Mouse (Mus musculus) liver, postnatal 0 days (tissue): ENCODE data around the gene Agpat1.

Experiments used
- CTCF ChIP-seq: sonication (generic); IDR thresholded peaks from 2 replicates; pipeline ENCODE4 v1.5.1; 2016; ENCODE audit warnings: antibody characterized with exemption, low read depth
- EP300 ChIP-seq: IDR thresholded peaks from 2 replicates; pipeline ENCODE4 v1.6.1; 2016; ENCODE audit warnings: antibody characterized with exemption, low read depth, mild to moderate bottlenecking

- TF ChIP-seq CTCF (no peak), EP300 (no peak)
Observed at GRCm38 (mm10) chr17:34556406-34556805, 47.7 kb upstream of the Agpat1 start.
